Mouse (Mus musculus) spleen, postnatal 0 days (tissue): ENCODE results near the gene Tha1. TPM values are rescaled to one million over a fixed set of nuclear protein-coding genes. Genes with fewer than 3 reads are reported as not detected.

Experiments used
- polyA plus RNA-seq: library from polyadenylated mRNA; unstranded; fragments of >200 nt; fragmentation: Nextera tagmentation; extraction: Ambion mirVana; gene quantifications from 2 replicates; pipeline ENCODE4 v1.2.1, GENCODE M21; 2015

Tha1 gene
- polyA plus RNA-seq: 2.4 and 3.1 TPM in 2 replicates

DNA sequence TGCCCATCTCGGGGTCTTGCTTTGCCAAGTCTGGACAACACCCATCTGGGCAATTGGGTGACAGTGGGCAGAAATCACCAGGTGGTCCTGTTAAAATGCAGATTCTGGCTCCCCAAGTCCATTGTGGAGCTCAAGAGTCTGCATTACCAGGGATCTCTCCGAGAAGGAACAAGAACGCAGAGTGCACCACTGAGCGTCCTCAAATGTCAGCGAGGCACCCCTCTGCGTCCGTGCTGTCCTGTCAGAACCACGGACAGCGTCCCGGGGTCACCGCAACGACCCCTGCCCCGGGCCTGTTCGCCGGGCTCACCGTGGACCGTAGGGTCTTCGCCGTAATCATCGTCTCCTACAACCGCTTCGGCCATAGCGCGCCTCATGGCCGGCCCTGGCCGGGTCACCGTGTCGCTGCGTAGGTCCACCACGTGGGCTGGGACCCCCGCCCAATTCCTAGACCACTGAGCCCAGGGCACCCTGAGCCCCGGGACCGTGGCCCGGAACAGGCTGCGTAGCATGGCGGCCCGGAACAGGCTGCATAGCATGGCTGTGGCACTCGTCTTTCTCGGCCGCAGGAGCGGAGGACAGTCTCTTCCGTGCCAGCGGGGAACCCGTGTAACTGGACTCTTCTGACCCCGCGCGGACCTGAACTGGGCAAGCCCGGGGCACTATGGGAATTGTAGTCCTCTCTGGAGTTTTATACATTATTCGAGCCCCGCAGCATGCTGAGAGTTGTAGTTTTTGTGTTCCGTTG, at the start of gene Tha1:
TSS of gene Tha1 (minus strand) at position 621 of the 748 bp plus-strand sequence.

DNA sequence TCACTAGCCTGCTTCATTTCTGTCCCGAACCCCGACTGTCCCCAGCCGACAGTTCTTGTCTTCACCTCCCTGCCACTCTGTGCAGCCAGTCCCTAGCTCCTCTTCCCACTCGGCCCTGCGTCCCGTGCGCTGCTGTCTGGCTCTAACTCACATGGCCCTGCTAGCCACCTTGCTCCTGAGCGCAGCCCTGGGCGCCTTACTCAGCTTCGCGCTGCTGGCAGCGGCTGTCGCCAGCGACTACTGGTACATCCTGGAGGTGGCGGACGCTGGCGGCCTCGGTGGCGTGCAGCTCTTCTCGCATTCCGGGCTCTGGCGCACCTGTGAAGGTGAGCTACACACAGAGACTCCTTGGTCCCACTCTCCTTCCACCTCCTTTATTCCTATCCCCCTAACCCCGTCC, 12.7 kb downstream of the Tha1 start, which contains the start of gene Tmem235:
TSS of gene Tmem235 (plus strand) at position 152 of the 400 bp plus-strand sequence.

DNA sequence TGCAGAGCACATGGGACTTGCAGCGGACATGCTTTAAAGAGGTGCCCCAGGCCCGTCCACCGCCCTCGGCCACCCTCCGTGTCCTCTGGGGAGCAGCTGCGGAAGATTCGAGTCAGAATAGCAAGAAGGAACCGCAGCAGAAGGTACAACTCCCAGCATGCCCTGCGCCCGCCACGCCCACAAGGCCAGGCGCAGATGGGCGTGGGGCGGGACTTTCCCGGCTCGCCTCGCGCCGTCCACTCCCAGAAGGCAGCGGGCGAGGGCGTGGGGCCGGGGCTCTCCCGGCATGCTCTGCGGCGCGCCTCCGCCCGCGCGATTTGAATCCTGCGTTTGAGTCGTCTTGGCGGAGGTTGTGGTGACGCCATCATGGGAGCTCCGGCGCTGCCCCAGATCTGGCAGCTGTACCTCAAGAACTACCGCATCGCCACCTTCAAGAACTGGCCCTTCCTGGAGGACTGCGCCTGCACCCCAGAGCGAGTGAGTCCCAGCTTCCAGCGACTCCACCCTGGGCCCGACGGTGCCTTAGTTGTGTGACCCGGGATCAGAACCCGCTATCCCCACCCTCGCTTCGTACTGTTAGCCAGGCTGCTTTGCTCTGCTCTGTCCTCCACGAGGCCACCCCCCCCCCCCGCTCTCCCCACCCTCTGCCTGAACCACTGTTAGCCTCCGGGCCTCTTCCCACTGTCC, 24.2 kb downstream of the Tha1 start, which contains the start of gene Birc5:
TSS of gene Birc5 (plus strand) at position 267 of the 687 bp plus-strand sequence.

DNA sequence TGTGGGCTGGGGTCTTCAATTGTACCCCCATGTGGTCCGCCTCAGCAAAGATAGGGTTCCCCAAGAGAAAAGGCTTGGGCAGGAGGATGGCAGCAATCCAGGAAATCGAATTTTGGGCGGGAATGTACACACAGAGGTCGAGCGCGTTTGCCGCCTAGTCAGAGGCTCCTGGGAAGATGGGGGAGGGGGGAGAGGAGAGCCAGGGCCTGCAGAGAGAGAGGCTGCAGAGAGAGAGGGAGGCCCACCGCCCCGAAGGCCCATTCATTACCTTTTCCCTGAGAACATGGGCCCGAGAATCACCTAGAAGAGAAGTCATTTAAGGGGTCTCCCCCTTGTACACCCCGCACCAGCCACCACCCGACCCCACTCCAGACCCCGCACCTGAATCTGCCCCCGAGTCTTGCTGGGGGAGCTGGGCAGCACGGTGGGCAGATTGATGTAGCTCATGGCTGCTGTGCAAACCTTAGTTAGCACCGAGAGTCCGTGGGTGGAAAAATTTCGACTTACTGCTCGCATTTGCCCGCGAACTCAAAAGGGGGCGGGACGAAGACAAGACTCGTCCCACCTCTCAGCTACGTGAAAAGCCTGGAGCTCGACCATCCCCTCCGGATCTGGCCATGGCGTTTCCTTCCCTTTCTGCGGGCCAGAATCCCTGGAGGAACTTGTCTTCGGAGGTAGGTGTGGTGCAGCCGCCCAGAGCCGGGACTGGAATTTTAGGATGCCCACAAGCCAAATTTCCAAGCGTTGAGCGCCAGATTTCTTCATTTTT, 47.8 kb downstream of the Tha1 start, which contains the start of the genes Afmid and Tk1:
TSS of gene Afmid (plus strand) at position 592 of the 769 bp plus-strand sequence.
TSS of gene Tk1 (minus strand) at position 760 of the 769 bp plus-strand sequence.

Other genes starting within 250 kb of the Tha1 start
- gene Tnrc6c, start 219.2 kb downstream of the Tha1 start, polyA plus RNA-seq: 6.9 and 8.3 TPM in 2 replicates
- gene Tmc8, start 91.4 kb downstream of the Tha1 start, polyA plus RNA-seq: 13.6 and 17.3 TPM in 2 replicates
- gene Tmc6, start 91.3 kb downstream of the Tha1 start, polyA plus RNA-seq: 50.6 and 52.6 TPM in 2 replicates
- 87.8 and 111 TPM in 2 replicates for gene 6030468B19Rik, start 75.8 kb downstream of the Tha1 start, polyA plus RNA-seq
- 1.2 TPM in 2 replicates for gene Gm20708, start 63.8 kb downstream of the Tha1 start, polyA plus RNA-seq
- gene Syngr2, start 63.8 kb downstream of the Tha1 start, polyA plus RNA-seq: 78.2 and 88.3 TPM in 2 replicates
- gene Afmid, start 47.6 kb downstream of the Tha1 start, polyA plus RNA-seq: 14.7 and 15.3 TPM in 2 replicates
- 240 and 266 TPM in 2 replicates for gene Tk1, start 47.4 kb downstream of the Tha1 start, polyA plus RNA-seq
- gene Birc5, start 24.2 kb downstream of the Tha1 start, polyA plus RNA-seq: 486 and 595 TPM in 2 replicates
- not detected in 2 replicates for gene Tmem235, start 12.7 kb downstream of the Tha1 start, polyA plus RNA-seq
- gene Socs3, start 96.6 kb upstream of the Tha1 start, polyA plus RNA-seq: 7.0 and 7.6 TPM in 2 replicates
- gene Pgs1, start 112.8 kb upstream of the Tha1 start, polyA plus RNA-seq: 18.8 and 20.9 TPM in 2 replicates